ENCODE assay signal across 20 mouse cellular contexts in the genomic region with DNA sequence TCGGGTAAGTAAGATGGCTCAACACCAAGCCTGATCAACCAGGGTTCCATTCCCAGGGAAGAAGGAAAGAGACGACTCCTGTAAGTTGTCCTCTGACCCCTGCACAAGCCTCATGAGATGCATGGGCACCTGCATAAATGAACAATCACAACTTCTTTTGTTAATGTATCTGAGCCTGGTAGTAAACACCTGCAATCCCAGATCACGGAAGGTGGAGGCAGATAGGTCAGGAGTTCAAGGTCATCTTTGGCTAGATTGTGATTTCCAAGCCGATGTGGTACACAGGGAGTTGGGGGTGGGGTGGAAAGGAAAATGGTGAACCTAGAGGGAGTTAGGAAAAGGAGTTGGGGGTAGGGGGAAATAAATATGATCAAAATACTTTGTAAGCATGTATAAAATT. TPM values are rescaled to one million over a fixed set of nuclear protein-coding genes. Genes with fewer than 3 reads are reported as not detected.
DNase-seq lines count a peak whose midpoint lies in the region; ATAC-seq and TF ChIP-seq lines count a peak whose summit lies in the region.
"Had no signal": no experiment of that assay in that cellular context is flagged by ENCODE, and none has a peak within 500 bp of the region (broad histone marks: within the 10 kb centered on the region; RNA-seq: fewer than 3 reads in every experiment).

No protein-coding gene starts in this region.

- H3K27me3 ChIP-seq in forebrain, embryonic 10.5 days (ENCODE audit: poor library complexity, severe bottlenecking), result no peaks in the 10 kb centered on the region
- H3K27me3 ChIP-seq in forebrain, embryonic 11.5 days (ENCODE audit: control insufficient read depth, insufficient read depth, low read length), result no peaks in the 10 kb centered on the region
- no peaks in the 10 kb centered on the region for H3K27me3 ChIP-seq in liver, adult 2 months (ENCODE audit: control insufficient read depth, insufficient read depth, low read length)
- no peaks in the 10 kb centered on the region for H3K27me3 ChIP-seq in liver, embryonic 11.5 days (replicated peaks; ENCODE audit: control insufficient read depth, insufficient read depth, low read length)
- H3K27me3 ChIP-seq in hindbrain, postnatal 0 days (ENCODE audit: insufficient read depth, low read length), result no peaks in the 10 kb centered on the region
- no peaks in the 10 kb centered on the region for H3K27me3 ChIP-seq in neural tube, embryonic 15.5 days (replicated peaks)
- H3K27me3 ChIP-seq: heart, embryonic 12.5 days; intestine, embryonic 15.5 days; limb, embryonic 13.5 days; liver, embryonic 15.5 days; neural tube, embryonic 12.5 days had no signal

- DNase-seq in forebrain, embryonic 10.5 days (ENCODE audit: extremely low spot score, low spot score), result no peak
- DNase-seq in forebrain, embryonic 11.5 days (ENCODE audit: low spot score), result no peak
- DNase-seq in liver, adult 2 months (ENCODE audit: extremely low read depth, low read depth, low spot score), result peak; percentile 28
- DNase-seq in liver, embryonic 11.5 days (ENCODE audit: low spot score), result no peak
- DNase-seq in hindbrain, postnatal 0 days (ENCODE audit: low spot score), result no peak
- DNase-seq in thymus, postnatal 0 days (ENCODE audit: low spot score), result no peak
- no peak for DNase-seq in kidney, adult 9 months
- DNase-seq: adrenal gland, postnatal 25 days; cerebellum, adult 11-12 months; cerebellum, postnatal 25 days; kidney, postnatal 36 days; thymus, postnatal 36 days had no signal

- H3K27ac ChIP-seq in forebrain, embryonic 10.5 days, result peak overlapping the region; percentile 85
- no peak overlapping the region for H3K27ac ChIP-seq in forebrain, embryonic 11.5 days (ENCODE audit: low read depth, low read length)
- H3K27ac ChIP-seq in liver, adult 2 months (replicated peaks; ENCODE audit: insufficient read depth, low read depth, low read length), result no peak overlapping the region
- H3K27ac ChIP-seq in liver, embryonic 11.5 days (ENCODE audit: low read depth, low read length), result no peak overlapping the region
- peak overlapping the region; percentile 80; the same call in 1 of the 2 replicates for H3K27ac ChIP-seq in hindbrain, postnatal 0 days
- H3K27ac ChIP-seq in neural tube, embryonic 15.5 days (replicated peaks), result peak overlapping the region; percentile 54; the same call in 1 of the 2 replicates
- H3K27ac ChIP-seq: intestine, embryonic 15.5 days; limb, embryonic 13.5 days; liver, embryonic 15.5 days; macrophage had no signal

- no peak overlapping the region for H3K4me2 ChIP-seq in forebrain, embryonic 11.5 days (ENCODE audit: low read depth, low read length, severe bottlenecking)
- H3K4me2 ChIP-seq in liver, embryonic 11.5 days, result no peak overlapping the region
- no peak overlapping the region for H3K4me2 ChIP-seq in hindbrain, postnatal 0 days (ENCODE audit: low read depth, low read length)
- no peak overlapping the region for H3K4me2 ChIP-seq in neural tube, embryonic 15.5 days
- H3K4me2 ChIP-seq: heart, embryonic 12.5 days; intestine, embryonic 15.5 days; liver, embryonic 15.5 days had no signal

- TF ChIP-seq POLR2A in liver, adult 2 months (IDR thresholded peaks at IDR 0.05; ENCODE audit: extremely low read depth, insufficient read depth, low read length), result no peak

- TF ChIP-seq CTCF in liver, adult 2 months (IDR thresholded peaks at IDR 0.05; ENCODE audit: low read depth, low read length), result no peak
- no peak for TF ChIP-seq CTCF in hindbrain, postnatal 0 days (IDR thresholded peaks at IDR 0.05; ENCODE audit: low read depth)

- 65% methylated on average over 4 of the region's 4 CpGs for WGBS in forebrain, embryonic 10.5 days
- WGBS in forebrain, embryonic 11.5 days, result 64% methylated on average over 4 of the region's 4 CpGs
- 18% methylated on average over 4 of the region's 4 CpGs for WGBS in liver, adult 2 months
- WGBS in liver, embryonic 11.5 days, result 52% methylated on average over 4 of the region's 4 CpGs
- WGBS in hindbrain, postnatal 0 days, result 66% methylated on average over 4 of the region's 4 CpGs
- WGBS in neural tube, embryonic 15.5 days, result 61% methylated on average over 4 of the region's 4 CpGs

- H3K79me2 ChIP-seq in liver, adult 2 months (ENCODE audit: control insufficient read depth, insufficient read depth, low read length), result no peaks in the 10 kb centered on the region

- H3K9ac ChIP-seq in forebrain, embryonic 11.5 days (ENCODE audit: low read length), result no peak overlapping the region
- H3K9ac ChIP-seq in liver, adult 2 months (ENCODE audit: low read depth, low read length), result no peak overlapping the region
- no peak overlapping the region for H3K9ac ChIP-seq in liver, embryonic 11.5 days (ENCODE audit: low read depth, low read length)
- no peak overlapping the region for H3K9ac ChIP-seq in hindbrain, postnatal 0 days (replicated peaks; ENCODE audit: low read length)
- no peak overlapping the region for H3K9ac ChIP-seq in neural tube, embryonic 15.5 days (replicated peaks)
- H3K9ac ChIP-seq: heart, embryonic 12.5 days; intestine, embryonic 15.5 days; liver, embryonic 15.5 days; neural tube, embryonic 12.5 days had no signal

- H3K4me3 ChIP-seq in forebrain, embryonic 10.5 days, result no peak overlapping the region
- H3K4me3 ChIP-seq in forebrain, embryonic 11.5 days (ENCODE audit: low read depth, low read length), result no peak overlapping the region
- H3K4me3 ChIP-seq in liver, adult 2 months (ENCODE audit: insufficient read depth, low read depth, low read length), result no peak overlapping the region
- H3K4me3 ChIP-seq in liver, embryonic 11.5 days (ENCODE audit: low read depth, low read length), result no peak overlapping the region
- H3K4me3 ChIP-seq in hindbrain, postnatal 0 days (ENCODE audit: low read length), result no peak overlapping the region
- H3K4me3 ChIP-seq in neural tube, embryonic 15.5 days (replicated peaks), result no peak overlapping the region
- H3K4me3 ChIP-seq: heart, embryonic 12.5 days; intestine, embryonic 15.5 days; liver, embryonic 15.5 days; neural tube, embryonic 12.5 days had no signal

- H3K36me3 ChIP-seq in forebrain, embryonic 10.5 days (replicated peaks), result peaks cover 7% of the 10 kb centered on the region
- no peaks in the 10 kb centered on the region for H3K36me3 ChIP-seq in forebrain, embryonic 11.5 days (ENCODE audit: control insufficient read depth, insufficient read depth, low read length)
- no peaks in the 10 kb centered on the region for H3K36me3 ChIP-seq in liver, adult 2 months (ENCODE audit: control insufficient read depth, insufficient read depth, low read length)
- H3K36me3 ChIP-seq in liver, embryonic 11.5 days (ENCODE audit: control insufficient read depth, insufficient read depth, low read length), result no peaks in the 10 kb centered on the region
- H3K36me3 ChIP-seq in hindbrain, postnatal 0 days (ENCODE audit: insufficient read depth, low read length), result no peaks in the 10 kb centered on the region; the same call in 1 of the 2 replicates
- no peaks in the 10 kb centered on the region for H3K36me3 ChIP-seq in neural tube, embryonic 15.5 days
- H3K36me3 ChIP-seq: intestine, embryonic 15.5 days; liver, embryonic 15.5 days; neural tube, embryonic 12.5 days had no signal

- H3K9me3 ChIP-seq in forebrain, embryonic 10.5 days, result no peaks in the 10 kb centered on the region
- no peaks in the 10 kb centered on the region for H3K9me3 ChIP-seq in forebrain, embryonic 11.5 days (ENCODE audit: control insufficient read depth, low read length)
- H3K9me3 ChIP-seq in liver, embryonic 11.5 days (ENCODE audit: control insufficient read depth, low read length), result no peaks in the 10 kb centered on the region
- no peaks in the 10 kb centered on the region for H3K9me3 ChIP-seq in hindbrain, postnatal 0 days (ENCODE audit: low read length)
- no peaks in the 10 kb centered on the region for H3K9me3 ChIP-seq in neural tube, embryonic 15.5 days (replicated peaks)
- H3K9me3 ChIP-seq: intestine, embryonic 15.5 days; liver, embryonic 15.5 days; neural tube, embryonic 12.5 days had no signal

- ATAC-seq in forebrain, embryonic 11.5 days (replicated peaks; ENCODE audit: low FRiP score), result no peak
- no peak for ATAC-seq in liver, embryonic 11.5 days (replicated peaks; ENCODE audit: low FRiP score)
- no peak for ATAC-seq in hindbrain, postnatal 0 days
- no peak for ATAC-seq in neural tube, embryonic 15.5 days (ENCODE audit: low FRiP score)
- ATAC-seq: intestine, embryonic 15.5 days; Patski had no signal

- peaks cover 30% of the 10 kb centered on the region for H3K4me1 ChIP-seq in forebrain, embryonic 10.5 days
- H3K4me1 ChIP-seq in forebrain, embryonic 11.5 days (replicated peaks; ENCODE audit: control insufficient read depth, insufficient read depth, low read length), result peaks cover 10% of the 10 kb centered on the region; the same call in 1 of the 2 replicates
- H3K4me1 ChIP-seq in liver, adult 2 months (ENCODE audit: control insufficient read depth, insufficient read depth, low read length), result peaks cover 3% of the 10 kb centered on the region; the same call in 1 of the 2 replicates
- peaks cover 5% of the 10 kb centered on the region for H3K4me1 ChIP-seq in liver, embryonic 11.5 days (replicated peaks; ENCODE audit: control insufficient read depth, insufficient read depth, low read length)
- 0 out of 2 replicates have a peak, but pooled peaks cover 5% of the 10 kb centered on the region for H3K4me1 ChIP-seq in hindbrain, postnatal 0 days (ENCODE audit: insufficient read depth, low read length)
- H3K4me1 ChIP-seq in neural tube, embryonic 15.5 days, result peaks cover 19% of the 10 kb centered on the region
- H3K4me1 ChIP-seq: intestine, embryonic 15.5 days; liver, embryonic 15.5 days had no signal

RNA-seq across cellular contexts. Expression of a gene that starts 36.5 kb away (rescaled TPM):
- 6.7 and 7.4 TPM in 2 replicates for polyA plus RNA-seq in forebrain, embryonic 10.5 days (2016; fragmentation: Nextera tagmentation; extraction: Ambion mirVana)
- 9.3 and 10.8 TPM in 2 replicates for polyA plus RNA-seq in forebrain, embryonic 11.5 days (2014; fragmentation: Nextera tagmentation; extraction: Ambion mirVana)
- total RNA-seq in liver, adult 2 months (2014; rRNA removed), result 38.7 and 39.3 TPM in 2 replicates
- polyA plus RNA-seq in liver, adult 2 months (2012; rRNA removed), result 16.5 and 19.2 TPM in 2 replicates
- 5.0 and 5.6 TPM in 2 replicates for polyA plus RNA-seq in liver, embryonic 11.5 days (2014; fragmentation: Nextera tagmentation; extraction: Ambion mirVana)
- total RNA-seq in hindbrain, postnatal 0 days (2014; rRNA removed), result 32.7 and 33.2 TPM in 2 replicates
- 12.0 and 14.5 TPM in 2 replicates for polyA plus RNA-seq in hindbrain, postnatal 0 days (2015; fragmentation: Nextera tagmentation; extraction: Ambion mirVana)
- polyA plus RNA-seq in neural tube, embryonic 15.5 days (2015; fragmentation: Nextera tagmentation; extraction: Ambion mirVana), result 12.9 and 14.8 TPM in 2 replicates
- 6.4 and 9.4 TPM in 2 replicates for polyA plus RNA-seq in thymus, postnatal 0 days (2015; fragmentation: Nextera tagmentation; extraction: Ambion mirVana)

Comparison
In these comparisons a context has a peak if more than half of its experiments do, and no peak if none do; other contexts are left out.
1. H3K27ac ChIP-seq: peak in forebrain, embryonic 10.5 days (single experiment), hindbrain, postnatal 0 days (single experiment) and neural tube, embryonic 15.5 days (single experiment); none in forebrain, embryonic 11.5 days (single experiment), liver, adult 2 months (single experiment) and liver, embryonic 11.5 days (single experiment).